Mouse (Mus musculus): ENCODE measurements around the gene Ndufv1.
"Not testable (repeated sequence)": the region's sequence is repeated elsewhere in the genome, so short reads cannot be mapped to it uniquely, and the experiment has no call there.

The Ndufv1 gene

DNA sequence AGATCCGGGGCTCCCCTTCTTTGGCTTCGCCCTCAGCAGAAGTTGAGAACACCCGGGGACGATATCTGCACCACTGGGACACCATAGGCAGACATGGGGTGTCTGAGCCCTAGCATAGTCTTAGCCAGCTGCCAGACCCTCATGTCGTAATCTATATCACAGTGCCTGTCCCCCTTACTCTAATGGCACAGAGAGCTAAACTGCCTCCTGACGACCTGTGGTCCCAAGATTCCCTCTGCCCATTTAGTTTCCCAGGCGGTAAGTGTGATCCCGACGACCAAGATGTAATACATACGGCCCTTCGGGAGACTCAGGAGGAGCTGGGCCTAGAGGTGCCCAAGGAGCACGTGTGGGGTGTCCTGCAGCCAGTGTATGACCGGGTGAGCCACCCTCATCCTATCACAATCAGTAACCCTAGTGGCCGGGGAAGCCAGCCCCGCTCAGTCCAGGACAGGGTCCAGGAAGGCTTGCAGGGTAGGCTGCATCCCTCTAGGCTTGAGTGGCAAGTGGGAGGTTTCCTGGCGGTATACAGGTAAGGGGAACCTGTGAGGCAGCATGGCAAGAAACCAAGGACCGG is 11.6 kb downstream of the Ndufv1 start:
- DNase-seq: peak in 1 of 2 experiments; percentile 56

DNA sequence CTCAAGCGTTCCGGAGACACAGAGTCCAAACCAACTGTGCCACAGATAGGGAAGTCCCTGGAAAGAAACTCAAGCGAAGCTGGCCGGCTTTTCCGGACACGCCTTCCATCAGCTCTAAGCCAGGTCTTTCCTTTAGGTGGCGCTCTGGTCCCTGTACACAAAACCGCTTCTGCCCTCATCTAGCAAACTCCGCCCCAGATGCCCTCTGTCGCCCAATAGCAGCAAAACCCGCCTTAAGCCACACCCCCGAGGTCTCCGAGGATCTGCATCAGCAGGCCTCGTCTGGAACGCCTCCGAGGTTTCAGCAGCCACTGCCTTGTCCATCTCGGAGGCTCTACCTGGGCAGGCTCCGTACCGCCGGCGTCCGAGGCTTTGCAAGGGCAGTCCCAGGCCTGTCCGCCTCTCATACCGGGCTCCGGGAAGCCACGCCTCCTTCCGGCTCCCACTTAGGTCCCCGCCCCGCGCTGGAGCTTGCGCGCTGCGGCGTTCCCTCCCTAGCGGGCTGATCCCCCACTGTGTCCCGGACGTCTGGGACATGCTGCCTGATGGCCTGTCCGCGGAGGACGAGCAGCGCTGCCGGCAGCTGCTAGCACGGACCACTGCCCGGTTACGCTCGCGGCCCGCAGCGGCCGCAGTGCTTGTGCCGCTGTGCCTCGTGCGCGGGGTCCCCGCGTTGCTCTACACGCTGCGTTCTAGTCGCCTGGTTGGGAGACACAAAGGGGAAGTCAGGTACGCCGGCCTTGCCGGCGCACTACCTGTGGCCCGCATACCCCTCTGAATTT is 12.3 kb downstream of the Ndufv1 start, which contains the start of the genes Nudt8 and Gm49405:
TSS of gene Nudt8 (plus strand) at position 462 of the 782 bp plus-strand sequence.
TSS of gene Gm49405 (plus strand) at position 508 of the 782 bp plus-strand sequence.
- DNase-seq: peak; percentile 98 to 99

DNA sequence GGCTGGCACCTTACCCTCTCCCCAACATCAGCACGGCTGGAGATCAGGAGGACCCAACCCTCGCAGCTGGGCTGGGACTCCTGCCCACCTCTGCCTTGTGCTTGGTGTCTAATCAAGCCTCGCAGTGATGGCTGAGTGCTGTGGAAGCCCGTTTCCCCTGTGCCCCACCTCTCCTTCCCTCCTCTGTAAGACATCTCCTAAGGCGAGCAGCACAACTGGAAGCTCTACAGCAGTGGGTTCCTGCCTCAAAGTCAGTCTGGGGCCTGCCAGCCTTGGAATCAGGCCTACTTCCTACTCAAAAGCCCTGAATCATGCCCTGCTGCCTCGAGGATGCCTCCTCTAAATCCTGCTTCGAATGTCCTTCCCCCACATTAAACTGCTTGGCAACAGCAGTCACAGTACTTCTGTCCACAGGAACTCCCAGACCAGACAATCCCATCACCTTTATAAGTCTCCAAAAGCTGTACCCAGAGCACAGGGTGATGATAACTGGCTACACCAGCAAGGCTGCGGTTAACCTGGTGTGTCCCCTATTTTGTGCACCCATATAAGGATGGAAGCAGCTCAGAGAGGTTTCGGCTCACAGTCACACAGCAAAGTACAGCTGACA is 13.4 kb downstream of the Ndufv1 start:
- peak in 1 of 2 experiments; percentile 37 for DNase-seq

- peak in 1 of 2 experiments; percentile 34 for DNase-seq
Measured at GRCm38 (mm10) chr19:3998335-3998734, 14.3 kb downstream of the Ndufv1 start.

- DNase-seq: peak in 1 of 2 experiments; percentile 65
Measured at GRCm38 (mm10) chr19:3997231-3997630, 15.4 kb downstream of the Ndufv1 start.

DNA sequence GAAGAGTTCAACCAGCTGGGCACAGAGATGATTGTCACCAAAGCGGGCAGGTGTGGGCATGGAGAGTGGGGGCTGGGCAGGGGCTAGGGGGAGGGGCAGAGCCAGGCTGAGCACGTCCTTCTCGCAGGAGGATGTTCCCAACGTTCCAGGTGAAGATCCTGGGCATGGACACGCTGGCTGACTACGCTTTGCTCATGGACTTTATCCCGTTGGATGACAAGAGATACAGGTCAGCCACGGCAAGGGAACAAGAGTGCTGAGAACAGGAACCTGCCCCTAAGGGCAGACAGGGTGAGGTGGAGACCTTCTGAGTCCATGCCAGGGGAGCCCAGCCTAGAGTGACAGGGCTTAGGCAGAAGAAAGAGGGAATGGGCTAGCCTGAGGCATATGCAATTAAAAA is 15.9 kb downstream of the Ndufv1 start:
- DNase-seq: peak; percentile 47 to 79

- DNase-seq: no peak
Measured at GRCm38 (mm10) chr19:3996106-3996505, 16.5 kb downstream of the Ndufv1 start.

DNA sequence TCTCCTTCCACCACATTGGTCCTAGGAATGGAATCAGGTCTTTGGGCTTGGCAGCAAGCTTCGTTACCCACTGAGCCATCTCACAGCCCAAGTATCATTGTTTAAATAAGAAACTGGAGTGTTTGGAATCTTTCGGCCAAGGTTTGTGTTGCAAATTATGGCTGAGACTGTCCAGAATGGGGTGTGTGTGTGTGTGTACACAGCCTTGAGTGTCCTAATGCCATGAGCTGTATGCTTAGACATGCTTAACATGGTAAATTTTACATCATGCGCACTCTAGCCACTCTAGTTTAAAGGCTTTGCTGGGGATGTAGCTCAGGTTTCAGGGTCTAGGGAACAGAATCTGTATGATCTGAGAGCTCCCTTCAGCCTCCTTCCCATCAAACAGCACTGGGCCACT is 17.1 kb downstream of the Ndufv1 start:
- no peak for DNase-seq

DNA sequence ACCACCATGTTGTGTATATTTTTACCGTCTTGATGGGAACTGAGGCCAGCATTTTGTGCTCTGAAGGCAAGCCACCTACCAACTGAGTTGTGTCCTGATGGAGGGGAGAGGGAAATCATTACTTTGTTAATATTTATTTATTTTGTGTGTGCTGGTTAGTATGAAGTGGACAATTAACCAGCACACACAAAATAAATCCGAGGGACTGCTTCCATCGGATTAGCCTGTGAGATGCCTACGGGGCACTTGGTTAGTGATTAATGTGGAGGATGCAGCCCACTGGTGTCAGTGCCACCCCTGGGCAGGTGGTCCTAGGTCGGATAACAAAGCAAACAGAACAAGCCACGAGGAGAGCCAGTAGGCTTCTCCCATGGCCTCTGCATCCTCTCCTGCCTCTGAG is 17.7 kb downstream of the Ndufv1 start:
- DNase-seq: peak in 1 of 2 experiments; percentile 57

- peak in 1 of 2 experiments; percentile 50 for DNase-seq
Measured at GRCm38 (mm10) chr19:3992416-3992815, 20.2 kb downstream of the Ndufv1 start, which contains the start of gene Tbx10. Gene Tbx10 (plus strand): TSS chr19:3992752.

- peak in 1 of 2 experiments; percentile 42 for DNase-seq
Measured at GRCm38 (mm10) chr19:3991966-3992365, 20.6 kb downstream of the Ndufv1 start.

- peak in 1 of 2 experiments; percentile 47 for DNase-seq
Measured at GRCm38 (mm10) chr19:3991562-3991961, 21.0 kb downstream of the Ndufv1 start.

DNA sequence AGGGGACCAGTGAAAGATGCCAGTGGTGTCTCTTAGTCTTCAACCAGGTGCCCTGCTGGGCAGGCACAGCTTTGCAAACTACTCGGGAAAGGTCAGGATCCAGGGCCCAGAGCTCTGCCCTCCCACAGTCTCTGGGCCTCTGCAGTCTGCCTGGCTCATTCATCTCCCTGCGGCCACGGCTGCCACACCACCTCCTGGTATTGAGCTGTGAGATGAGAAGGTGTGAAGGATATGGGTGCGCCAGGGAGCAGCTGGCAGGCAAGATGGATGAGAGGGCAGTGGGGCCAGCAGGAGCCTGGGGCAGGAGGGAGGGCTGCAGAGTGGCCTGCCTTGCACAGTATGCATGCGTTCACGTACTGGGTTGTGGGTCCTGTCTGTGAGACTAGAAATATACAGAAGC is 21.8 kb downstream of the Ndufv1 start:
- DNase-seq: peak in 1 of 2 experiments; percentile 45

DNA sequence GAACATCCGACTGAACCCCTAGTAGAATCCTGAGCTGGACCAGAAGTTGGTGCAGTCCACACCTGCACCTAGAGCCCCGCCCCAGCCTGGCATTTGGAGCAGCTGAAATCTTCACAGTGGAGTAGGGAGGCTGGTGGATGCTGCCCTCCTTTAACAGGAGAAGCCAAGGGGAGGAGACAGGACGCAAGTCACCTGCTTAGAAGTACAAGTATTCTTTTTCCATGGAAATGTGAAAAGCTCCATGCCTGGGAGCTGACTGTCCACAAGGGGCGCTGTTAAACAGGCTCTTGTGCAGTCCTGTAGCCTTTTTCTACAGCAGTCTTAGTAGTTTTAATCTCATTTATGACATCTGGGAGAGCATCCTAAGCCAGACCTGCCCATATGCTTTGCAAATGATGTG is 23.9 kb downstream of the Ndufv1 start:
- DNase-seq: peak; percentile 29 to 60

DNA sequence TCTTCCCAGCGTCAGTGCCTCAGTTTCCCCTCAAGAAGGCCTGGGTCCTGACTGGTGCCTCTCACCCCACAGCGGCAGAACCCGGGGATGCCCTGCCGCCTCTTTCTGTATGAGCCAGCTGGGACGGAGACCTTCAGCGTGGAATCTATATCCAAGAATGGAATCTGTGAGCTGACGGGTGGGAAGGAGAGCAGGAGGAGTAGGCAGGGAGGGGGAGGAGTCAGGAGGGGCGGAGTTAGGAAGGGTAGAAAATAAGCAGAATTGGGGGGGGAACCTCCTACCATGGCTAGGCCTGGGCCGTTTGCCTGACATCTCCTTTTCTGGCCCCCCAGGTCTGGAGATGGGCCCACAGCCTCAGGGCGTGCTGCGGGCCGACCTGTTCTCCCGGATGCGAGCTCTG is 24.5 kb downstream of the Ndufv1 start:
- DNase-seq: peak; percentile 32 to 59

GRCm38 (mm10) chr19:3986334-3986733 is 26.3 kb downstream of the Ndufv1 start, which contains the start of gene Acy3:
Gene Acy3 (plus strand): TSS chr19:3986570.
- peak; percentile 97 for DNase-seq

DNA sequence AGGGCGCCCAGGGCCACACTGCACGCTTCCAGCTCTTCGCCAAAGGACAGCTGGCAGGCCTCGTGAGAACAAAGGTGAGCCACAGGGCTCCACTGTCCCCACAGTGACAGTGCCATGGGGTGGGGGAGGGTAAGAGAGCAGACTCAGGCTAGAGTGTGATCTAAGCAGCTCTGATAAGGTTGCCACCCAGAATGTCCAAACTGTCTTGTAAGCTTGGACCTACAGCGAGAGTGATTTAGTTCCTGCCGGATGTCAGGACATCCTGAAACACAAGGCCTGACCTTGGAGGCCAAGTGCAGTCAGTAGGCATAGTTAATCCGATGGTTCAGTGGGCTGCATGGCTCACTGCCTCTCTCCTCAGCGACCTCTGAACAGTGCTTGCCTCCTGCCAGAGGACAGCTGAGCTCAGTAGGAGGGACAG is 27.3 kb downstream of the Ndufv1 start:
- DNase-seq: peak; percentile 82 to 96

DNA sequence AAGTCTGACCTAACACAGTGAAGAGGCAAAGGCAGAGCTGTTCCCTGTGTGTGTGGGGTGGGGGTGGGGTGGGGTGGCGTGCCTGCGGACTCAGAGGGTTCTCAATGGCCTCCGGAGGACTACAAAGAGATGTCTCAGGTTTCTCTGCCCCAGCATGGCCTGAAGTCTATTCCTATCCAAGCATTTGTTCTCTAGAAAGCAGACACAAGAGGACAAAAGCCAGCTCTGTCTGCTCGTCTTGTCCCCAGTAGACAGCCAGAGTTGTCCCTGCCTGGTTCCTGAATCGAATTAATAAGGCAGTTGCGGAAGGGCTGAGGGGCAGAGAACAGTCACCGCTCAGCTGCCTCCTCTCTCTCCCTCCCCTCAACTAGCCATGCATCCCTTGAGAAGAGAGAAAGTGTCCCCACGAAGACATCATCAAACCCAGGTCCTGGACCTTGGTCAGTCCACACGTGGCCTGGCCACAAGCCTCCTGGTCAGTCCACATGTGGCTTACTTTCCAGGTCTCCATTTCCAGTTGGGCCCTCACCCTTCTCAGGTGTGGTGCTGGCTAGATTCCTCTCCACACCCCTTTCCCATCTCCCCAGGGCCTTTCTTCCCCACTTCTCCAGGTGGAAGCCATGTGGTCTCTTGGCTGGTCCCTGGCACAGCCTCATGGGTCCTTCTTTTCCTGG is 28.9 kb downstream of the Ndufv1 start:
- DNase-seq: peak in 1 of 2 experiments; percentile 68

DNA sequence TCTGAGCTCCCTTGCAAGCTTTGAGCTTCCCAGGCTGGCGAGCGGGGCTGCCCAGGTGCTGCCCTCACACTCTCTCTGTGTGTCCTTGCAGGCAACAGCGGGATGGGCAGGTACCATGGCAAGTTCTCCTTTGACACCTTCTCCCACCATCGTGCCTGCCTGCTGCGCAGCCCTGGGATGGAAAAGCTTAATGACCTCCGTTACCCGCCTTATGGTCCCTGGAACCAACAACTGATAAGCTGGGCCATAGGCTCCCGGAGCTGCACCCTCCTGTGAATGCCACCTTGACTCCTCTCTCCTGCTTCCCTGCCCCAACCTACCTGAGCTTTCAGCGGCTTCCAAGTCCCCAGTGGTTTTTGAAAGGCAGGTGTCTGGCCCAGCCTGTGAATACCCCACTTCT is 31.7 kb downstream of the Ndufv1 start:
- DNase-seq: no peak

- DNase-seq: peak; percentile 81 to 93
Measured at GRCm38 (mm10) chr19:3980309-3980708, 32.3 kb downstream of the Ndufv1 start.

- DNase-seq: no peak
Measured at GRCm38 (mm10) chr19:3975866-3976265, 36.7 kb downstream of the Ndufv1 start.

DNA sequence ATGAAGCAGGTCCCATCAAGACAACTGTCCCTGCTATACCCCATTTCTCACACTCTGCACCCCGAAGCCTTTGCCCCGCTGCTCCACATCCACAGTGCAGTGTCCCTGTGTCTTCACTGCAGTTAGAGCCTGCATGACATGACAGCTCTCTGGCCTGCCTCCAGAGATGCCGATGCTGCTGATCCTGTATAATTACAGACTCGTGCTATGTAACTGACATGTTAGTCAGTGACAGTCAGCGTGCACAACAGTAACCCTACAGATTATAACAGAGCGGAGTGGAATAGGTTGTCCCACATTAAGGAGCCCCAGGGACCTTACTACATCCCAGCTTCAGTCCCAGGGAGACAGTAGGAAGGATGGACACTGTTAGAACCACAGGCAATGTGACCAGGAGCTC is 38.0 kb downstream of the Ndufv1 start:
- DNase-seq: not testable (repeated sequence)

- DNase-seq: no peak
Measured at GRCm38 (mm10) chr19:3972229-3972628, 40.4 kb downstream of the Ndufv1 start, which contains the start of gene Aldh3b2. Gene Aldh3b2 (plus strand): TSS chr19:3972328.
